Mouse (Mus musculus) embryonic facial prominence, embryonic 15.5 days (tissue): ENCODE data around the gene Fbxl5. TPM values are rescaled to one million over a fixed set of nuclear protein-coding genes. Genes with fewer than 3 reads are reported as not detected.

ENCODE experiments used
- ATAC-seq: fragments of 200-750 bp; cut with Nextera tagmentation; 2 replicates; pipeline ENCODE4 v1.8.0; 2017; ENCODE audit warnings: low read depth, moderate TSS enrichment; ENCODE audit not compliant: insufficient number of reproducible peaks, low FRiP score, low TSS enrichment
- H3K27ac ChIP-seq: fragments of 300-500 bp; sonication (generic); replicated peaks from 2 replicates; pipeline ENCODE4 v1.5.1; 2015; ENCODE audit warnings: mild to moderate bottlenecking, inconsistent platforms
- H3K27me3 ChIP-seq: fragments of 300-500 bp; sonication (generic); 2 replicates; pipeline ENCODE4 v1.6.1; 2015; ENCODE audit warnings: inconsistent platforms
- H3K36me3 ChIP-seq: fragments of 300-500 bp; sonication (generic); 2 replicates; pipeline ENCODE4 v1.6.1; 2015; ENCODE audit warnings: mild to moderate bottlenecking, inconsistent platforms
- H3K4me1 ChIP-seq: fragments of 300-500 bp; sonication (generic); 2 replicates; pipeline ENCODE4 v1.6.1; 2015; ENCODE audit warnings: inconsistent platforms
- H3K4me2 ChIP-seq: fragments of 300-500 bp; sonication (generic); replicated peaks from 2 replicates; pipeline ENCODE4 v1.6.1; 2015; ENCODE audit warnings: mild to moderate bottlenecking, inconsistent platforms
- H3K4me3 ChIP-seq: fragments of 300-500 bp; sonication (generic); replicated peaks from 2 replicates; pipeline ENCODE4 v1.5.1; 2015; ENCODE audit warnings: mild to moderate bottlenecking, inconsistent platforms
- H3K9ac ChIP-seq: fragments of 300-500 bp; sonication (generic); 2 replicates; pipeline ENCODE4 v1.6.1; 2015; ENCODE audit warnings: inconsistent platforms
- H3K9me3 ChIP-seq: fragments of 300-500 bp; sonication (generic); replicated peaks from 2 replicates; pipeline ENCODE4 v1.6.1; 2016; ENCODE audit warnings: inconsistent platforms
- WGBS: fragments of 180-500 bp; shearing (Covaris S2); methylation state at CpG from one replicate; pipeline ENCODE4 v1.1.7; 2015; 5-methylcytosine and 5-hydroxymethylcytosine counted together
- polyA plus RNA-seq: library from polyadenylated mRNA; unstranded; fragments of >200 nt; fragmentation: Nextera tagmentation; extraction: Ambion mirVana; gene quantifications from 2 replicates; pipeline ENCODE4 v1.2.1, GENCODE M21; 2015

Fbxl5 gene
- polyA plus RNA-seq, 1 experiment from 2014 or later, result 55.3 TPM

DNA sequence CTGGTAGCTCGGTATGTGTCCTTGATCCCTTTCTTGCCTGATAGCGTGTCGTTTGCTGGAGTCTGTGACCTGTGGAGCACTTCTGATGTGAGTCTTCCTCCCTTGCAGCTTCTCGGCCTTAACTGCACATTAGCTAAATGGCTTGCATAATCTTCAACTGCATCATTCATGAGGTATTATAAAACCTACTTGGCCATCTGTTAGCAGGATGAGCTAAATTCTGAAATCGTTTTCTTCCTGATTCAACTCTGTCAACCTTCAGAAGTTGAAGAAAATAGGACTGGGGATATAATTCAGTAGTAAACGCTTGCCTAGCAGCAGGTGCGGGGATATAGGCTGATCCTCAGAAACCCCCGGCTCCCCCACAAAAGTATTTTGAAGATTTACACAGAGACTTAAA lies 89.1 kb downstream of the Fbxl5 start:
- no peak for ATAC-seq
- Histone ChIP-seq H3K4me3 (no peak overlapping the region), H3K4me1 (no peaks in the 10 kb centered on the region), H3K4me2 (no peak overlapping the region), H3K27ac (no peak overlapping the region), H3K27me3 (no peaks in the 10 kb centered on the region), H3K9ac (no peak overlapping the region), H3K9me3 (no peaks in the 10 kb centered on the region), H3K36me3 (peaks cover 27% of the 10 kb centered on the region)
- 82% methylated on average over 8 of the region's 8 CpGs for WGBS

- Histone ChIP-seq H3K36me3 (peaks cover 26% of the 10 kb centered on the region; the same call in 1 of the 2 replicates), H3K4me3 (no peak overlapping the region), H3K4me2 (no peak overlapping the region), H3K9me3 (no peaks in the 10 kb centered on the region), H3K9ac (no peak overlapping the region), H3K27ac (no peak overlapping the region), H3K4me1 (no peaks in the 10 kb centered on the region), H3K27me3 (no peaks in the 10 kb centered on the region)
- ATAC-seq, result no peak
- WGBS, result 82% methylated on average over 11 of the region's 11 CpGs
Measured at GRCm38 (mm10) chr5:43728375-43729165, 92.9 kb downstream of the Fbxl5 start.

GRCm38 (mm10) chr5:43723830-43724229 lies 97.6 kb downstream of the Fbxl5 start:
- ATAC-seq, result no peak
- H3K9ac ChIP-seq, result no peak overlapping the region
- no peaks in the 10 kb centered on the region for H3K4me1 ChIP-seq
- WGBS, result 87% methylated on average over 7 of the region's 7 CpGs
- H3K4me2 ChIP-seq, result no peak overlapping the region
- no peak overlapping the region for H3K4me3 ChIP-seq
- H3K9me3 ChIP-seq, result no peaks in the 10 kb centered on the region
- peaks cover 36% of the 10 kb centered on the region for H3K36me3 ChIP-seq
- H3K27ac ChIP-seq, result no peak overlapping the region
- no peaks in the 10 kb centered on the region for H3K27me3 ChIP-seq

DNA sequence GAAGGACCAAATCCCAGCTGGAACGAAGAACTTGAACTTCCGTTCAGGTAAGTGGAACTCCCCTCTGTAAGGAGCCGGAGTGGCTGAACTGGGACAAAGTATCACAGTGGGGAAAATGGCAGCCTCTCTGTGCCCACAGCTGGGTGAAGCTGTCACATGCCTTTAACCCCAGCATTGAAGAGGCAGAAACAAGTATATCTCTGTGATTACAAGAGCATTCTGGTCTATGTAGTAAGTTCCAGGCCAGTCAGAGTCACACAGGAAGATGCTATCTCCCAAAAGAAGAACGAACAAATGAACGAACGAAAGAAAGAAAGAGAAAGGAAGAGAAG lies 99.0 kb downstream of the Fbxl5 start:
- peaks cover 42% of the 10 kb centered on the region for H3K36me3 ChIP-seq
- no peak overlapping the region for H3K27ac ChIP-seq
- 91% methylated on average over 6 of the region's 6 CpGs for WGBS
- H3K4me1 ChIP-seq, result no peaks in the 10 kb centered on the region
- H3K4me3 ChIP-seq, result no peak overlapping the region
- no peaks in the 10 kb centered on the region for H3K27me3 ChIP-seq
- no peaks in the 10 kb centered on the region for H3K9me3 ChIP-seq
- H3K4me2 ChIP-seq, result no peak overlapping the region
- H3K9ac ChIP-seq, result no peak overlapping the region
- no peak for ATAC-seq

DNA sequence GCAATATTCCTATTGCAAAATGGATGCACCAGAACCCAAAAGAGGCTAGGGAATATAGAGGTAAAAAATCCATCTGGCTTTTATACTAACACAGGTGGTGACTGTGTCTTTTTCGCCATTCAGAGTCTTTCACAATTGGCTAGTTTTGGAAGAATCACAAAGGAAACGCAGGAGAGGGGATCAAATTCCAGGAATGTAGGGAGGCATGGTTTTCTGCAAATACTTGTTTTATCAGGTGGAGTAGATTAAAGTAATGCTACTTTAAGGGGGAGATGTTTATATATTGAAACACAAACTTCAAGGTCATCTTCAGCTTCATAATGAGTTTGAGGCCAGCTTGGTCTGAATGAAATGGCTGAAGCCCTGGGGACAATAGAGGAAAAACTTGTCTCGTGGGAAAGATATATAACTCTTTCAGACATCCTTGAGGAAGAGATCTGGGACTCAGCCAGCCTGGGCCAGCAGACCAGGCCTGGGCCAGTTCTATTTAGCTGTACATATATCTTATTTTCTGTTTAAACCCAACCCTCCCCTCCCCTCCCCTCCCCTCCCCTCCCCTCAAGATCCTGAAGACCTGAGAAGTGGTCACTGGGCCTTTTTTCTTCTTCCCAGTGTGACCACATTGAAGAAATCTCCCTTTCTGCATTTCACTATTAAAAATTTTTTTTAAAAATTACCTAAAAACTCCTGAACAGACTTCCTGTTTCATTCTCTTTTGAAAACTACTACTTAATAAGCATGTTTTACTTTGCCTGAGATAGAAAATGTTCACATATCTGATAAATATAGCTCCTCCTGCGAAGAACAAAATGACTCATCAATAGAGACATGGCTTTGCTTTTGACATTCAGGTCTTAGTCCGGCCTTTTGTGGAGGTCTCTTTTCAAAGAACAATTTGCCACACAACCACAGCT lies 99.6 kb downstream of the Fbxl5 start:
- Histone ChIP-seq H3K4me3 (no peak overlapping the region), H3K9ac (no peak overlapping the region), H3K27ac (no peak overlapping the region), H3K9me3 (no peaks in the 10 kb centered on the region), H3K27me3 (no peaks in the 10 kb centered on the region), H3K36me3 (peaks cover 42% of the 10 kb centered on the region), H3K4me2 (no peak overlapping the region), H3K4me1 (no peaks in the 10 kb centered on the region)
- 63% methylated on average over 5 of the region's 5 CpGs for WGBS
- ATAC-seq, result no peak

GRCm38 (mm10) chr5:43699240-43699639 lies 122.2 kb downstream of the Fbxl5 start:
- peaks cover 60% of the 10 kb centered on the region for H3K36me3 ChIP-seq
- no peaks in the 10 kb centered on the region for H3K9me3 ChIP-seq

GRCm38 (mm10) chr5:43697133-43697532 lies 124.3 kb downstream of the Fbxl5 start:
- WGBS, result 75% methylated on average over 3 of the region's 3 CpGs
- H3K9me3 ChIP-seq, result no peaks in the 10 kb centered on the region
- no peak overlapping the region for H3K4me3 ChIP-seq
- no peak overlapping the region for H3K9ac ChIP-seq
- peaks cover 52% of the 10 kb centered on the region for H3K36me3 ChIP-seq
- no peak overlapping the region for H3K4me2 ChIP-seq
- no peak for ATAC-seq
- H3K4me1 ChIP-seq, result no peaks in the 10 kb centered on the region
- no peak overlapping the region for H3K27ac ChIP-seq
- no peaks in the 10 kb centered on the region for H3K27me3 ChIP-seq

More at GRCm38 (mm10) chr5:43699240-43699639, 122.2 kb downstream of the Fbxl5 start:
- Histone ChIP-seq H3K4me2 (no peak overlapping the region), H3K4me3 (no peak overlapping the region), H3K9ac (no peak overlapping the region), H3K4me1 (no peaks in the 10 kb centered on the region), H3K27ac (no peak overlapping the region), H3K27me3 (no peaks in the 10 kb centered on the region)
- ATAC-seq, result no peak

Other genes with a start within 250 kb of the Fbxl5 start
- 10.0 and 12.8 TPM in 2 replicates for gene Cc2d2a, start 159.3 kb downstream of the Fbxl5 start, polyA plus RNA-seq
- gene Bst1, start 2.8 kb downstream of the Fbxl5 start, polyA plus RNA-seq, result 0.70 and 1.6 TPM in 2 replicates
- 5.3 and 6.5 TPM in 2 replicates for gene Cd38, start 46.9 kb upstream of the Fbxl5 start, polyA plus RNA-seq
- gene Gm7879, start 91.5 kb upstream of the Fbxl5 start, polyA plus RNA-seq, result 1.4 TPM in 1 of 2 replicates, not detected in the other
- 85.4 and 88.2 TPM in 2 replicates for gene Fgfbp1, start 160.1 kb upstream of the Fbxl5 start, polyA plus RNA-seq